Mouse (Mus musculus) G1E (cell line): ENCODE results near the gene Gss. TPM values are rescaled to one million over a fixed set of nuclear protein-coding genes. Genes with fewer than 3 reads are reported as not detected.
"Not testable (repeated sequence)": the region's sequence is repeated elsewhere in the genome, so short reads cannot be mapped to it uniquely, and the experiment has no call there.

Experiments used
- ATAC-seq: 2 replicates; pipeline ENCODE4 v1.8.0; 2016; ENCODE audit warnings: mild to moderate bottlenecking; ENCODE audit not compliant: insufficient number of reproducible peaks, poor library complexity, low FRiP score, severe bottlenecking; ENCODE audit errors: extremely low read depth
- DNase-seq: peaks from one replicate; pipeline ENCODE4 v3.0.0; 2012; ENCODE audit warnings: low spot score
- H3K27me3 ChIP-seq: 2 replicates; pipeline ENCODE4 v1.6.1; 2012; ENCODE audit warnings: mild to moderate bottlenecking, low read length, inconsistent platforms; ENCODE audit not compliant: insufficient read depth
- H3K36me3 ChIP-seq: replicated peaks from 2 replicates; pipeline ENCODE3; 2012; ENCODE audit warnings: mild to moderate bottlenecking, inconsistent platforms
- H3K4me1 ChIP-seq: 2 replicates; pipeline ENCODE4 v1.6.1; 2012; ENCODE audit warnings: low read depth, low read length, inconsistent platforms, mixed read lengths; ENCODE audit not compliant: insufficient read depth
- H3K4me3 ChIP-seq: 2 replicates; pipeline ENCODE4 v1.5.1; 2012; ENCODE audit warnings: low read depth, mild to moderate bottlenecking, inconsistent platforms, low read length, moderate library complexity, mixed read lengths
- H3K9me3 ChIP-seq: replicated peaks from 2 replicates; pipeline ENCODE4 v1.6.1; 2012; ENCODE audit warnings: inconsistent platforms
- CTCF ChIP-seq: IDR thresholded peaks from 2 replicates; pipeline ENCODE4 v1.5.1; 2012; ENCODE audit warnings: low read depth, low read length, inconsistent platforms, mixed read lengths
- GATA1 ChIP-seq: IDR thresholded peaks from 2 replicates; pipeline ENCODE4 v1.6.1; 2012; ENCODE audit warnings: borderline replicate concordance, low read length, inconsistent platforms, mixed read lengths
- GATA2 ChIP-seq: IDR thresholded peaks from 2 replicates; pipeline ENCODE4 v1.6.1; 2012; ENCODE audit warnings: low read depth, low read length, inconsistent platforms, borderline replicate concordance
- POLR2AphosphoS5 ChIP-seq: IDR thresholded peaks from 2 replicates; pipeline ENCODE4 v1.6.1; 2012; ENCODE audit warnings: low read depth, low read length, inconsistent platforms; ENCODE audit not compliant: insufficient replicate concordance
- TAL1 ChIP-seq: conservative IDR thresholded peaks from 2 replicates; pipeline ENCODE4 v1.6.1; 2012; ENCODE audit warnings: low read depth, low read length, inconsistent platforms, mixed read lengths
- polyA plus RNA-seq: library from polyadenylated mRNA; stranded (reverse); fragments of >175 nt; gene quantifications from 2 replicates; pipeline ENCODE4 v1.2.3, GENCODE M21; 2012
- total RNA-seq, 2 experiments: library from RNA; stranded (forward) in 1 of 2; stranded (reverse) in 1 of 2; fragments of 200-1000 nt in 1 of 2; fragments of >200 nt in 1 of 2; fragmentation: Nextera tagmentation in 1 of 2; gene quantifications; 2 replicates each; pipeline ENCODE4 v1.2.3; 2014 to 2017

The Gss gene
- total and polyA plus RNA-seq, 3 experiments: 7.3 to 22.0 (median 14.6) TPM

- H3K27me3 ChIP-seq: no peaks in the 10 kb centered on the region
- DNase-seq (no peak), ATAC-seq (no peak)
- no peak overlapping the region for H3K4me3 ChIP-seq
- H3K9me3 ChIP-seq: no peaks in the 10 kb centered on the region
- TF ChIP-seq GATA1: no peak
- TF ChIP-seq TAL1: no peak
- H3K36me3 ChIP-seq: peaks cover 63% of the 10 kb centered on the region
- peaks cover 41% of the 10 kb centered on the region for H3K4me1 ChIP-seq
These were observed 40.3 kb downstream of the Gss start for GRCm38 (mm10) chr2:155552336-155552735.

GRCm38 (mm10) chr2:155546955-155547354 lies 45.7 kb downstream of the Gss start:
- ATAC-seq (no peak), DNase-seq (no peak)
- Histone ChIP-seq H3K4me3 (no peak overlapping the region), H3K27me3 (no peaks in the 10 kb centered on the region), H3K36me3 (peaks cover 47% of the 10 kb centered on the region), H3K4me1 (peaks cover 34% of the 10 kb centered on the region), H3K9me3 (no peaks in the 10 kb centered on the region)
- TF ChIP-seq TAL1 (no peak), CTCF (no peak), GATA2 (no peak), POLR2AphosphoS5 (no peak), GATA1 (no peak)

GRCm38 (mm10) chr2:155540822-155541458 lies 51.7 kb downstream of the Gss start:
- Histone ChIP-seq H3K4me3 (no peak overlapping the region; the same call in 1 of the 2 replicates), H3K27me3 (no peaks in the 10 kb centered on the region), H3K9me3 (no peaks in the 10 kb centered on the region), H3K4me1 (peaks cover 51% of the 10 kb centered on the region), H3K36me3 (peaks cover 23% of the 10 kb centered on the region)
- DNase-seq (no peak), ATAC-seq (no peak)
- TF ChIP-seq GATA2 (no peak), GATA1 (no peak), TAL1 (no peak), CTCF (no peak), POLR2AphosphoS5 (no peak)

- TF ChIP-seq CTCF: no peak
- TF ChIP-seq GATA1: no peak
- no peak for TF ChIP-seq GATA2
- TF ChIP-seq TAL1: no peak
- TF ChIP-seq POLR2AphosphoS5: no peak
- Histone ChIP-seq H3K27me3 (no peaks in the 10 kb centered on the region), H3K4me1 (peaks cover 56% of the 10 kb centered on the region), H3K4me3 (no peak overlapping the region), H3K36me3 (peaks cover 18% of the 10 kb centered on the region), H3K9me3 (no peaks in the 10 kb centered on the region)
- no peak for ATAC-seq
- DNase-seq: no peak
These were observed 52.9 kb downstream of the Gss start for GRCm38 (mm10) chr2:155539696-155540095.

- H3K27me3 ChIP-seq, H3K4me3 ChIP-seq, H3K9me3 ChIP-seq, DNase-seq, ATAC-seq: not testable (repeated sequence)
- peaks cover 17% of the 10 kb centered on the region for H3K36me3 ChIP-seq
- H3K4me1 ChIP-seq: peaks cover 64% of the 10 kb centered on the region
These were observed 54.0 kb downstream of the Gss start for GRCm38 (mm10) chr2:155538463-155539057.

- Histone ChIP-seq H3K4me1 (peaks cover 67% of the 10 kb centered on the region), H3K36me3 (peaks cover 15% of the 10 kb centered on the region), H3K4me3 (no peak overlapping the region), H3K9me3 (no peaks in the 10 kb centered on the region), H3K27me3 (no peaks in the 10 kb centered on the region)
- TF ChIP-seq GATA2 (no peak), TAL1 (no peak), CTCF (no peak), POLR2AphosphoS5 (no peak)
- no peak for DNase-seq
- no peak for ATAC-seq
These were observed 54.7 kb downstream of the Gss start for GRCm38 (mm10) chr2:155537761-155538462.

GRCm38 (mm10) chr2:155536292-155536691 lies 56.3 kb downstream of the Gss start:
- H3K4me1 ChIP-seq: peaks cover 70% of the 10 kb centered on the region
- peak; percentile 41; the same call in 1 of the 2 replicates for TF ChIP-seq TAL1
- TF ChIP-seq GATA2: no peak
- TF ChIP-seq CTCF: no peak
- peaks cover 9% of the 10 kb centered on the region for H3K36me3 ChIP-seq
- H3K27me3 ChIP-seq: no peaks in the 10 kb centered on the region
- H3K4me3 ChIP-seq: no peak overlapping the region; the same call in 1 of the 2 replicates
- ATAC-seq: peak; percentile 84
- H3K9me3 ChIP-seq: no peaks in the 10 kb centered on the region
- no peak for DNase-seq
